Mouse (Mus musculus) hindbrain, embryonic 15.5 days (tissue): ENCODE measurements at regions not wholly inside any gene's neighbourhood (a gene's known extent, or its start where the extent isn't known, plus 50 kb on each side); places are given as distances from the start of the nearest gene placed in this dataset.
"Not testable (repeated sequence)": the region's sequence is repeated elsewhere in the genome, so short reads cannot be mapped to it uniquely, and the experiment has no call there.

Experiments
- ATAC-seq: fragments of 200-750 bp; cut with Nextera tagmentation; 2 replicates; pipeline ENCODE4 v1.8.0; 2017; ENCODE audit warnings: low read depth, moderate number of reproducible peaks, moderate TSS enrichment; ENCODE audit not compliant: low FRiP score
- H3K27ac ChIP-seq: fragments of 300-500 bp; sonication (generic); replicated peaks from 2 replicates; pipeline ENCODE4 v1.5.1; 2015; ENCODE audit warnings: mild to moderate bottlenecking, inconsistent platforms
- H3K27me3 ChIP-seq: fragments of 300-500 bp; sonication (generic); 2 replicates; pipeline ENCODE4 v1.6.1; 2015; ENCODE audit warnings: control low read depth, inconsistent platforms
- H3K36me3 ChIP-seq: fragments of 300-500 bp; sonication (generic); 2 replicates; pipeline ENCODE4 v1.6.1; 2015; ENCODE audit warnings: control low read depth, inconsistent platforms
- H3K4me1 ChIP-seq: fragments of 300-500 bp; sonication (generic); replicated peaks from 2 replicates; pipeline ENCODE4 v1.6.1; 2015; ENCODE audit warnings: control low read depth, inconsistent platforms
- H3K4me2 ChIP-seq: fragments of 300-500 bp; sonication (generic); 2 replicates; pipeline ENCODE4 v1.6.1; 2015; ENCODE audit warnings: moderate library complexity, mild to moderate bottlenecking, inconsistent platforms
- H3K4me3 ChIP-seq: fragments of 300-500 bp; sonication (generic); 2 replicates; pipeline ENCODE4 v1.5.1; 2015; ENCODE audit warnings: mild to moderate bottlenecking, inconsistent platforms
- H3K9ac ChIP-seq: fragments of 300-500 bp; sonication (generic); 2 replicates; pipeline ENCODE4 v1.6.1; 2015; ENCODE audit warnings: inconsistent platforms
- H3K9me3 ChIP-seq: fragments of 300-500 bp; sonication (generic); 2 replicates; pipeline ENCODE4 v1.6.1; 2016; ENCODE audit warnings: control low read depth, inconsistent platforms
- WGBS: fragments of 180-500 bp; shearing (Covaris S2); methylation state at CpG from one replicate; pipeline ENCODE4 v1.1.7; 2015; 5-methylcytosine and 5-hydroxymethylcytosine counted together

GRCm38 (mm10) chr7:83450346-83450745 lies 134.4 kb upstream of the Tmc3 start:
- Histone ChIP-seq H3K4me3 (no peak overlapping the region), H3K9ac (no peak overlapping the region), H3K36me3 (no peaks in the 10 kb centered on the region), H3K4me1 (no peaks in the 10 kb centered on the region), H3K27me3 (no peaks in the 10 kb centered on the region), H3K27ac (no peak overlapping the region), H3K9me3 (no peaks in the 10 kb centered on the region), H3K4me2 (no peak overlapping the region)
- no peak for ATAC-seq
- WGBS, result 45% methylated on average over 3 of the region's 3 CpGs

- Histone ChIP-seq H3K27ac (no peak overlapping the region), H3K27me3 (no peaks in the 10 kb centered on the region), H3K9ac (no peak overlapping the region), H3K36me3 (no peaks in the 10 kb centered on the region), H3K4me3 (no peak overlapping the region), H3K4me1 (no peaks in the 10 kb centered on the region), H3K4me2 (no peak overlapping the region), H3K9me3 (no peaks in the 10 kb centered on the region)
- no peak for ATAC-seq
- 63% methylated on average over 7 of the region's 7 CpGs for WGBS
Observed at GRCm38 (mm10) chr7:83452309-83452708, 132.4 kb upstream of the Tmc3 start.

- Histone ChIP-seq H3K9me3 (no peaks in the 10 kb centered on the region), H3K4me3 (no peak overlapping the region), H3K4me1 (no peaks in the 10 kb centered on the region), H3K36me3 (no peaks in the 10 kb centered on the region), H3K4me2 (no peak overlapping the region), H3K27me3 (no peaks in the 10 kb centered on the region), H3K27ac (no peak overlapping the region), H3K9ac (no peak overlapping the region)
- WGBS, result 77% methylated on average over 3 of the region's 3 CpGs
- ATAC-seq, result no peak
Observed at GRCm38 (mm10) chr7:83459520-83459919, 125.2 kb upstream of the Tmc3 start.

GRCm38 (mm10) chr7:83467006-83467405 lies 117.7 kb upstream of the Tmc3 start:
- no peak overlapping the region for H3K4me3 ChIP-seq
- no peak for ATAC-seq
- no peaks in the 10 kb centered on the region for H3K27me3 ChIP-seq
- 83% methylated on average over 8 of the region's 8 CpGs for WGBS
- H3K4me2 ChIP-seq, result no peak overlapping the region
- no peaks in the 10 kb centered on the region for H3K4me1 ChIP-seq
- no peak overlapping the region for H3K27ac ChIP-seq
- H3K9me3 ChIP-seq, result no peaks in the 10 kb centered on the region
- H3K9ac ChIP-seq, result no peak overlapping the region
- H3K36me3 ChIP-seq, result no peaks in the 10 kb centered on the region

GRCm38 (mm10) chr7:83469856-83470255 lies 114.9 kb upstream of the Tmc3 start:
- not testable (repeated sequence) for H3K36me3 ChIP-seq, H3K27me3 ChIP-seq, H3K4me2 ChIP-seq, H3K9me3 ChIP-seq, ATAC-seq, H3K4me3 ChIP-seq, H3K4me1 ChIP-seq, H3K9ac ChIP-seq, H3K27ac ChIP-seq
- WGBS, result 92% methylated on average over 4 of the region's 4 CpGs

GRCm38 (mm10) chr7:83471111-83471510 lies 113.6 kb upstream of the Tmc3 start:
- Histone ChIP-seq H3K27ac (no peak overlapping the region), H3K4me2 (no peak overlapping the region), H3K4me3 (no peak overlapping the region), H3K36me3 (no peaks in the 10 kb centered on the region), H3K9ac (no peak overlapping the region), H3K27me3 (no peaks in the 10 kb centered on the region), H3K9me3 (no peaks in the 10 kb centered on the region), H3K4me1 (peaks cover 8% of the 10 kb centered on the region)
- ATAC-seq, result no peak
- 63% methylated on average over 2 of the region's 2 CpGs for WGBS

GRCm38 (mm10) chr7:83474471-83474870 lies 110.3 kb upstream of the Tmc3 start:
- Histone ChIP-seq H3K9ac (no peak overlapping the region), H3K27ac (no peak overlapping the region), H3K4me3 (no peak overlapping the region), H3K36me3 (no peaks in the 10 kb centered on the region), H3K4me2 (no peak overlapping the region), H3K9me3 (no peaks in the 10 kb centered on the region), H3K27me3 (no peaks in the 10 kb centered on the region), H3K4me1 (peaks cover 26% of the 10 kb centered on the region)
- WGBS, result 92% methylated on average over 2 of the region's 2 CpGs
- no peak for ATAC-seq

GRCm38 (mm10) chr7:83474986-83475385 lies 109.7 kb upstream of the Tmc3 start:
- Histone ChIP-seq H3K9me3 (no peaks in the 10 kb centered on the region), H3K9ac (no peak overlapping the region), H3K4me3 (no peak overlapping the region), H3K27ac (no peak overlapping the region), H3K27me3 (no peaks in the 10 kb centered on the region), H3K4me2 (no peak overlapping the region), H3K4me1 (peaks cover 26% of the 10 kb centered on the region), H3K36me3 (no peaks in the 10 kb centered on the region)
- 78% methylated on average over 3 of the region's 3 CpGs for WGBS
- no peak for ATAC-seq

GRCm38 (mm10) chr7:83475438-83476160 lies 109.1 kb upstream of the Tmc3 start:
- Histone ChIP-seq H3K9ac (no peak overlapping the region), H3K36me3 (no peaks in the 10 kb centered on the region), H3K4me1 (peaks cover 26% of the 10 kb centered on the region), H3K4me3 (no peak overlapping the region), H3K9me3 (no peaks in the 10 kb centered on the region), H3K27me3 (no peaks in the 10 kb centered on the region), H3K4me2 (no peak overlapping the region), H3K27ac (no peak overlapping the region)
- ATAC-seq, result no peak
- 76% methylated on average over 8 of the region's 8 CpGs for WGBS

- Histone ChIP-seq H3K27ac (no peak overlapping the region), H3K9me3 (no peaks in the 10 kb centered on the region), H3K4me3 (no peak overlapping the region), H3K27me3 (no peaks in the 10 kb centered on the region), H3K4me2 (no peak overlapping the region), H3K36me3 (no peaks in the 10 kb centered on the region), H3K9ac (no peak overlapping the region), H3K4me1 (peaks cover 26% of the 10 kb centered on the region)
- no peak for ATAC-seq
- 86% methylated on average over 3 of the region's 3 CpGs for WGBS
Observed at GRCm38 (mm10) chr7:83476161-83476495, 108.6 kb upstream of the Tmc3 start.

GRCm38 (mm10) chr7:83476861-83477260 lies 107.9 kb upstream of the Tmc3 start:
- Histone ChIP-seq H3K9me3 (no peaks in the 10 kb centered on the region), H3K27ac (no peak overlapping the region), H3K27me3 (no peaks in the 10 kb centered on the region), H3K9ac (no peak overlapping the region), H3K4me2 (no peak overlapping the region), H3K36me3 (no peaks in the 10 kb centered on the region), H3K4me3 (no peak overlapping the region), H3K4me1 (peaks cover 26% of the 10 kb centered on the region)
- 58% methylated on average over 3 of the region's 3 CpGs for WGBS
- ATAC-seq, result no peak

- peak overlapping the region; percentile 40; the same call in 1 of the 2 replicates for H3K27ac ChIP-seq
Observed at GRCm38 (mm10) chr7:83477661-83478121, 107.0 kb upstream of the Tmc3 start.

GRCm38 (mm10) chr7:83481655-83482054 lies 103.1 kb upstream of the Tmc3 start:
- Histone ChIP-seq H3K4me3 (no peak overlapping the region), H3K4me2 (no peak overlapping the region), H3K27me3 (no peaks in the 10 kb centered on the region), H3K9ac (no peak overlapping the region), H3K4me1 (peaks cover 13% of the 10 kb centered on the region), H3K27ac (no peak overlapping the region), H3K36me3 (no peaks in the 10 kb centered on the region), H3K9me3 (no peaks in the 10 kb centered on the region)
- no peak for ATAC-seq

More at GRCm38 (mm10) chr7:83477661-83478121, 107.0 kb upstream of the Tmc3 start:
- Histone ChIP-seq H3K36me3 (no peaks in the 10 kb centered on the region), H3K27me3 (no peaks in the 10 kb centered on the region), H3K4me3 (no peak overlapping the region), H3K4me1 (peaks cover 26% of the 10 kb centered on the region), H3K9ac (no peak overlapping the region), H3K9me3 (no peaks in the 10 kb centered on the region), H3K4me2 (peak overlapping the region; percentile 27)
- peak; percentile 90 for ATAC-seq
- WGBS, result 15% methylated on average over 7 of the region's 7 CpGs
